Mouse (Mus musculus): ENCODE measurements around the gene Btnl10.

GRCm38 (mm10) chr11:58917745-58918366, at the start of gene Btnl10:
- TF ChIP-seq POLR2A (IDR thresholded peaks at IDR 0.05; ENCODE audit: insufficient read depth, low read depth, low read length) = no peak
- no peak for TF ChIP-seq CTCF (IDR thresholded peaks at IDR 0.05)
- TF ChIP-seq EP300 (IDR thresholded peaks at IDR 0.05; ENCODE audit: insufficient read depth, low read depth, low read length) = no peak

All from heart, adult 2 months (tissue).